Mouse (Mus musculus) embryonic facial prominence, embryonic 10.5 days (tissue): ENCODE results near the gene 4933427D14Rik. TPM values are rescaled to one million over a fixed set of nuclear protein-coding genes. Genes with fewer than 3 reads are reported as not detected.
"Not testable (repeated sequence)": the region's sequence is repeated elsewhere in the genome, so short reads cannot be mapped to it uniquely, and the experiment has no call there.

Experiments
- DNase-seq: peaks from one replicate; pipeline ENCODE4 v3.0.0-alpha.2; 2017; ENCODE audit warnings: low spot score
- H3K27ac ChIP-seq: fragments of 300-500 bp; sonication (generic); replicated peaks from 2 replicates; pipeline ENCODE4 v1.5.1; 2016; ENCODE audit warnings: mild to moderate bottlenecking
- H3K27me3 ChIP-seq: fragments of 300-500 bp; sonication (generic); replicated peaks from 2 replicates; pipeline ENCODE4 v1.6.1; 2016; ENCODE audit warnings: low read depth, mild to moderate bottlenecking; ENCODE audit not compliant: poor library complexity, severe bottlenecking
- H3K36me3 ChIP-seq: fragments of 300-500 bp; sonication (generic); replicated peaks from 2 replicates; pipeline ENCODE4 v1.6.1; 2016; ENCODE audit warnings: mild to moderate bottlenecking, moderate library complexity
- H3K4me1 ChIP-seq: fragments of 300-500 bp; sonication (generic); 2 replicates; pipeline ENCODE4 v1.6.1; 2016
- H3K4me3 ChIP-seq: fragments of 300-500 bp; sonication (generic); 2 replicates; pipeline ENCODE4 v1.5.1; 2016; ENCODE audit warnings: mild to moderate bottlenecking, moderate library complexity
- H3K9me3 ChIP-seq: fragments of 300-500 bp; sonication (generic); 2 replicates; pipeline ENCODE4 v1.6.1; 2016; ENCODE audit warnings: mild to moderate bottlenecking
- WGBS: fragments of 180-500 bp; shearing (Covaris S2); methylation state at CpG from one replicate; pipeline ENCODE4 v1.1.7; 2016; 5-methylcytosine and 5-hydroxymethylcytosine counted together
- polyA plus RNA-seq: library from polyadenylated mRNA; unstranded; fragments of >200 nt; fragmentation: Nextera tagmentation; extraction: Ambion mirVana; gene quantifications from 2 replicates; pipeline ENCODE4 v1.2.1, GENCODE M21; 2016

Gene 4933427D14Rik
- polyA plus RNA-seq, 1 experiment from 2014 or later = 17.1 TPM

DNA sequence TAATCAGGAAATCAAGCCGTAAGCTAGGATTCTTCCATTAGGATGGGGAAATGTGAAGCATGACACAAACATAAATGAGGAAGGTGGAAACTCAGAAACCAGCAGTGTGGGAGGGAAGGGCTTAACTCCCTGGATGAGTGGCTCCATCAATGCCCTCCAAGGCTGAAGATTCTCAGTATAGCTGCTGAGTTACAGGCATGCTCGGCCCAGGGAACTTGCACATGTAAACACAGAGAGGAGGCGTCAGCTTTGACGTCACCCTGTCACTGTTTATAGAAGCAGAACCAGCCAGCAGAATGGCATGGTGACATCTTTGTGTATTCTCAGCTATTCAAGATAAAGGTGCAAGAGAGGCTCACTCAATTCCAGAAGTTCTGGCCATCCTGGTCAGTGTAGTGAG lies 23.0 kb downstream of the 4933427D14Rik start:
- WGBS = 87% methylated on average over 4 of the region's 4 CpGs
- Histone ChIP-seq H3K4me1 (no peaks in the 10 kb centered on the region), H3K9me3 (no peaks in the 10 kb centered on the region), H3K4me3 (no peak overlapping the region), H3K27ac (no peak overlapping the region), H3K36me3 (peaks cover 72% of the 10 kb centered on the region), H3K27me3 (no peaks in the 10 kb centered on the region)
- no peak for DNase-seq

DNA sequence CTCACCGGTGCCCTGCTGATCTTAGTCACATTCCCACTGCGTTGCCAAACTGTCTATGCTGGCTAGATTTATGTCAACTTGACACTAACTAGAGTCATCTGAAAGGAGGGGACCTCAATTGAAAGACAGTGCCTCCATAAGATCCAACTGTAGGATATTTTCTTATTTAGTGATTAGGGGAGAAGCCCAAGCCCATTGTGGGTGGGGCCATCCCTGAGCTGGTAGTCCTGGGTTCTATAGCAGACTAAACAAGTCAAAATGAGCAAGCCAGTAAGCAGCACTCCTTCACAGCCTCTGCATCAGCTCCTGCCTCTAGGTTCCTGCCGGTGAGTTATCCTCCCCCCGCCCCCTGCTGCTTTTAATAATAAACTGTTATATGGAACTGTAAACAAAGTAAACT lies 26.1 kb downstream of the 4933427D14Rik start:
- H3K4me1 ChIP-seq = no peaks in the 10 kb centered on the region
- DNase-seq = no peak
- H3K36me3 ChIP-seq = peaks cover 74% of the 10 kb centered on the region
- WGBS = 93% methylated on average over 4 of the region's 4 CpGs
- H3K27me3 ChIP-seq = no peaks in the 10 kb centered on the region
- H3K27ac ChIP-seq = no peak overlapping the region
- H3K4me3 ChIP-seq = no peak overlapping the region
- H3K9me3 ChIP-seq = no peaks in the 10 kb centered on the region

DNA sequence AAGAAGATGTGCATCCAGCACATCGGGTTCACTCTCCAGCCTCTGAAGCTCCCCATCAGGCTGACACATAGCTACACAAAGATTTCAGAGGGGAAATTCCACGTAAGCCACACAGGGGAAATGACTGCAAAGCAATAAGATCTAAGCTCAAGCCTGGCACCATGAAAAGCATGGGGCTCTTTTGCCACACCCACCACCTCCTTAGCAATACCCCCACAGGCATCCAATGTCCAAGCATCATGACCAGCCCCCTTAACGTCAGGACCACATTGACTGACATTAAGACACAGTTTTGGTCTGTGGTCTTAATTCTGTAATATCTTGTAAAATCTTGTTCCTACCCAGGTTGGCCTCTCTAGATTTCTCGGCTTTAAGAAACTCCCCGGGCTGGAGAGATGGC lies 26.7 kb downstream of the 4933427D14Rik start:
- Histone ChIP-seq H3K4me3 (no peak overlapping the region), H3K4me1 (no peaks in the 10 kb centered on the region), H3K36me3 (peaks cover 74% of the 10 kb centered on the region), H3K27ac (no peak overlapping the region), H3K9me3 (no peaks in the 10 kb centered on the region), H3K27me3 (no peaks in the 10 kb centered on the region)
- DNase-seq = no peak
- WGBS = 91% methylated on average over 5 of the region's 5 CpGs

DNA sequence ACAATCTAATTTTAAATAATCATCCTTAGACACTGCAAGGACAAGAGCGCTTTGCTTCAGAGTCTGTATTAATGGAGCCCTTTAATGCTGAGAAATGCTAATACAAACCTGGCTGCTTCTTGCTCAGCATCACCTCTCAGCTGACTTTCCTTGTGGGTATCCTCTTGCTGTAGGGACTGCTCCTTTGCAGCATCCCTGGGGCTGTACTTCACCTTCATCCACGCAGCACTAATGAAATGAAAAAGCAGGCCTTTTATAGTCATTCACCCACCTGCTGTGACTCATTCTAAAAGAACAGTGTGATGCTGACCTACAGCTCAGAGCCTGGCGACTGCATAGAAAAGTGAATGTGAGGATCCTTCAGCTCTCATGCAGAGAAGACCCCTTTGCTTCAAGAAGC lies 30.7 kb downstream of the 4933427D14Rik start:
- Histone ChIP-seq H3K4me1 (no peaks in the 10 kb centered on the region), H3K4me3 (no peak overlapping the region), H3K27ac (no peak overlapping the region), H3K9me3 (no peaks in the 10 kb centered on the region), H3K36me3 (peaks cover 97% of the 10 kb centered on the region), H3K27me3 (no peaks in the 10 kb centered on the region)
- no peak for DNase-seq
- 53% methylated on average over 3 of the region's 3 CpGs for WGBS

DNA sequence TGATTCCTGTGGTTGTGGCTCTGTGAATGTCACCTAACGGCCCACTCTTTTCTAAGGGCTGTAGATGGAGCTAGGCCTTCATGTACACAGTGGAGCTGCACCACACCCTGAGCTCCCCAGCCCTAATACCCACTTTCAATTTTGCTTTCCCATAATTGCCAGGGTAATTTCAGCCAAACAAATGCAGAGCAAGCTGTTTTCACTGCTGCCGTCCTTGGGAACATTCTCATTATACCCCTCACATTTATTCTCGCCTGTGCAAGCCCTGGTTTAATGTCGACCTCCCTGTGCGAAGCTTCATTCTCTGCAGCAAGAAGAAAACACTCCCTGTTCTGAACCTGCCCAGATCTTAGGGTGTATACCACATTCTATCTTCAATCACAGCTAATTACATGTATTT lies 31.3 kb downstream of the 4933427D14Rik start:
- no peaks in the 10 kb centered on the region for H3K9me3 ChIP-seq
- no peaks in the 10 kb centered on the region for H3K27me3 ChIP-seq
- no peak for DNase-seq
- peaks cover 91% of the 10 kb centered on the region for H3K36me3 ChIP-seq
- H3K27ac ChIP-seq = no peak overlapping the region
- no peak overlapping the region for H3K4me3 ChIP-seq
- WGBS = 85% methylated on average over 5 of the region's 5 CpGs
- no peaks in the 10 kb centered on the region for H3K4me1 ChIP-seq

DNA sequence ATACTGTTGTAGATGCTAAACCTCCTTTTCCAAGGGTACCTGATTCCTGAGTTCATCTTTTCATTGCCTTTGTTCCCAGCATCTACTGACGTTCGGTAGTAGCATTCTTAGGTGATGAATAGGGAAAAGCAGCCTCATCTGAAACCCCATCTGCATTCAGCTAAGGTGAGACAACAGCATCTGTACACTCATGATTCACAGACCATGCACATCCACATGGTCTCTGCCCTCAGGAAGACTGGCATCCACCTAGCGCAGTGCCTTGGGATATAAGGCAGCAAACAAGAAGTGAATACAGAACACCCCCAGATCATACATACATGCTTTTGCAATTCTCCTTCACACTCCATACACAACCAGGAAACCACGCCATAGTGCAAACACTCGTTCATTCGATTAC lies 32.5 kb downstream of the 4933427D14Rik start:
- H3K27me3 ChIP-seq = no peaks in the 10 kb centered on the region
- H3K9me3 ChIP-seq = no peaks in the 10 kb centered on the region
- H3K4me1 ChIP-seq = no peaks in the 10 kb centered on the region
- H3K27ac ChIP-seq = no peak overlapping the region
- H3K4me3 ChIP-seq = no peak overlapping the region
- 90% methylated on average over 6 of the region's 6 CpGs for WGBS
- no peak for DNase-seq
- peaks cover 94% of the 10 kb centered on the region for H3K36me3 ChIP-seq

DNA sequence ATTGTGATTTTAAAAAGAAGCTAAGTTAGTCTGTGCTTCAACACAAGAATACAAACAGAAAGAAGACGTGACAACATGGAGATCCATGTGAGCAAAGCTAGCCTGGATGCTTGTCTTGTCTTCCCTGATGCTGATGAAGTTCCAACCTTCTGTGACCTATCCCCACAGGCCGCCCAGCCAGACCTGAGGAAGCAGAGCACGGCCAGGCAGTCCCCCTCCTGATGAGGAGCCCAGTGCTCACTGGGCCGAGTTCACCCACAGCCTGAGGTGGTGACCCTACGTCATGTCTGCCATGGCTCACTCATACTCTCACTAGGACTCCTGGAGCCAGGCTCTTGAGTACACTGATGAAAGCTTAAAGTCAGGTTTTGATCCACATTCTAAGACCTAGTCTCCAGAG lies 33.8 kb downstream of the 4933427D14Rik start:
- H3K9me3 ChIP-seq = no peaks in the 10 kb centered on the region
- no peaks in the 10 kb centered on the region for H3K27me3 ChIP-seq
- DNase-seq = no peak
- WGBS = 82% methylated on average over 5 of the region's 5 CpGs
- no peaks in the 10 kb centered on the region for H3K4me1 ChIP-seq
- peaks cover 94% of the 10 kb centered on the region for H3K36me3 ChIP-seq
- H3K27ac ChIP-seq = no peak overlapping the region
- no peak overlapping the region for H3K4me3 ChIP-seq

DNA sequence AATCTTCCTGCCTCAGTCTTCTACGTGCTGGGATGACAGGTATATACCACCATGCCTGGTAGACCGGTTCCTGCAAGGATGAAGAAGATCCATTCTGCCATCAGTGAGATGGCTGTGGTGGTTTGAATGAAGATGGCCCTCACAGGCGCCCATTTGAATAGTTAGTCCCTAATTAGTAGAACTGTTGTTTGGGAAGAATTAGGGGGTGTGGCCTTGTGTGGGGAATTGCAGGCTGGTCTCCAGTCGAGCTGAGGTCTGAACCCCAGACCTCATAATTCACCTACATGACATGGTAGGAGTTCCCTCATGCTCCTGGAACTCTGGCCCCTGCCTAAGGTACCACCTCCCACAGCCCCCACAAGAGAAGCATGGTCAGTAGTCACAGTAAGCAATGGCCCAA lies 35.4 kb downstream of the 4933427D14Rik start:
- peaks cover 92% of the 10 kb centered on the region for H3K36me3 ChIP-seq
- not testable (repeated sequence) for H3K27me3 ChIP-seq, DNase-seq, H3K4me1 ChIP-seq, H3K9me3 ChIP-seq, H3K4me3 ChIP-seq, H3K27ac ChIP-seq
- 82% methylated on average over 4 of the region's 4 CpGs for WGBS

DNA sequence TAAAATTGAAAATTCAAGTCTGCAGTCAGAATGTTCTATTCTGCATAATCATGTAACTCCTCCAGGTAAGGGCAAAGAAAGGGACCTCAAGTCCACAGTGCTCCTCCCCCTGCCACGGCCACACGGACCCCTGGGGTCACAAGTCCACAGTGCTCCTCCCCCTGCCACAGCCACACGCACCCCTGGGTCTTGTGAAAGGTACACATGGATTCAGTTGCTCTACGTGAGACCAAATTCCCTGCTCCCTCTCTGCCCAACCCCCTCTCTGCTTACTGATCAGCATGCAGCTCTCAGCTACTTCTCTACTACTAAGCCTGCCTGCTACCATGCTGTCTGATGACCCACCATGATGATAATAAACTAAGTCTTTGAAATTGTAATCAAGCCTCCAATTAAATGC lies 37.4 kb downstream of the 4933427D14Rik start:
- no peaks in the 10 kb centered on the region for H3K27me3 ChIP-seq
- no peak for DNase-seq
- no peaks in the 10 kb centered on the region for H3K4me1 ChIP-seq
- H3K9me3 ChIP-seq = no peaks in the 10 kb centered on the region
- no peak overlapping the region for H3K4me3 ChIP-seq
- H3K27ac ChIP-seq = no peak overlapping the region
- peaks cover 92% of the 10 kb centered on the region for H3K36me3 ChIP-seq
- 83% methylated on average over 4 of the region's 4 CpGs for WGBS

DNA sequence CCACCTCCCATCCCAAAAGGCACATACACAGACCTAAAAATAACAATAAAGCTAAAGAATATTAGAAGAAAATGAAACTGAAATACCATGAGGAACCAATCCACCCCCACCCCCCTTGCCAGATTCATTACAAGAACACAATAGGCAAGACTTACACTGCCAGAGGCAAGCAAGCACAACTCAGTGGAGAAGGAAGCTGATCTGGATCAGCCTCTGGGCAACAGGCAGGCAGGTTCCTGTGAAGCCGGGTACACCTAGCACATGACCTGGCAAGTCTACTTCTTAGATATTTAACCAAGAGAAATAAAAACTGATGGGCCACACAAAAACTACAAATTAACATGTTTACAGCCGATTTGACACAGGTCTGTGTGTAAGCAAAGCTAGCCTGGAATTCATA lies 44.1 kb downstream of the 4933427D14Rik start:
- Histone ChIP-seq H3K36me3 (peaks cover 88% of the 10 kb centered on the region), H3K27ac (no peak overlapping the region), H3K9me3 (no peaks in the 10 kb centered on the region), H3K27me3 (no peaks in the 10 kb centered on the region), H3K4me3 (no peak overlapping the region), H3K4me1 (no peaks in the 10 kb centered on the region)
- 93% methylated on average over 2 of the region's 2 CpGs for WGBS
- DNase-seq = no peak

DNA sequence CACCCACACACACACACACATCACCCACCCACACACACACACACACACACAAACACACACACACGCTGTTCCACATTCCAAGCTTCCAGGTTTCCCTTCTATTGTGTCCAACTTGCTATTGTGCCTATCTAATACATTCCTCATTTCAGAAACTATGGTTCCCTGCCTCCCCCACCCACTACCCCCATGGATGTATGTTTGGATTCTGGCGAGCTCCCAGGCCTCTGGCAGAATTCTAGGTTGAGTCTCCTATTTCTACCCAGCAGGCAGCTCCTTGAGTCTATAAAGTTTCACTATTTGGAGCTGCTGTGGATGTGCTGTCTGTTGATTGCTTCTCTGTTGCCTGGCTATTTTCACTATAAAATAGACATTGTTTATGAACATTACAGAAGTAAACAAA lies 50.6 kb downstream of the 4933427D14Rik start:
- Histone ChIP-seq H3K36me3 (peaks cover 81% of the 10 kb centered on the region), H3K4me3 (no peak overlapping the region), H3K27me3 (no peaks in the 10 kb centered on the region), H3K27ac (no peak overlapping the region), H3K4me1 (peaks cover 2% of the 10 kb centered on the region), H3K9me3 (no peaks in the 10 kb centered on the region)
- 77% methylated on average over 2 of the region's 2 CpGs for WGBS
- DNase-seq = no peak

DNA sequence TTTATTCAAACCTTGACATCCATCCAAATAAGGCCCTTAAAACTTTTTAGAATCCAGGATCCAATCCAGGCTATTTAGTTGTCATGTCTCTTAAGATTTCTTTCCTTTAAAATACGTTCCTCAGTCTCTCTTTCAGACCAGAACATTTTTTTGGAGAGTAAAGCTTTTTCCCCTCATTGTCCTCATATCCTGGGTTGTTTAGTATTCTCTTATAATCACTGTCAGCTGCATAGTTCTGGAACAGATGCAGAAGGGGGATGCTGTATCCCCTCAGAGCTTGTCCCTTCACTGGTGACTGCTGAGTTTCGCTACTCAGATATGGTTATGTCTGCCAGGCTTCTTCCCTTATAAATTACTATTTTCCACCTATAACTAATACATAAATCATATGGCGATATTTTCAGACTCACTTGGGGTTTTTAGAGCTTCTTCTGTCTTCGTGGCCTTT lies 51.3 kb downstream of the 4933427D14Rik start:
- DNase-seq = no peak
- Histone ChIP-seq H3K36me3 (peaks cover 77% of the 10 kb centered on the region), H3K4me3 (no peak overlapping the region), H3K27me3 (no peaks in the 10 kb centered on the region), H3K9me3 (no peaks in the 10 kb centered on the region), H3K27ac (no peak overlapping the region), H3K4me1 (peaks cover 8% of the 10 kb centered on the region)
- 91% methylated on average over 4 of the region's 4 CpGs for WGBS

DNA sequence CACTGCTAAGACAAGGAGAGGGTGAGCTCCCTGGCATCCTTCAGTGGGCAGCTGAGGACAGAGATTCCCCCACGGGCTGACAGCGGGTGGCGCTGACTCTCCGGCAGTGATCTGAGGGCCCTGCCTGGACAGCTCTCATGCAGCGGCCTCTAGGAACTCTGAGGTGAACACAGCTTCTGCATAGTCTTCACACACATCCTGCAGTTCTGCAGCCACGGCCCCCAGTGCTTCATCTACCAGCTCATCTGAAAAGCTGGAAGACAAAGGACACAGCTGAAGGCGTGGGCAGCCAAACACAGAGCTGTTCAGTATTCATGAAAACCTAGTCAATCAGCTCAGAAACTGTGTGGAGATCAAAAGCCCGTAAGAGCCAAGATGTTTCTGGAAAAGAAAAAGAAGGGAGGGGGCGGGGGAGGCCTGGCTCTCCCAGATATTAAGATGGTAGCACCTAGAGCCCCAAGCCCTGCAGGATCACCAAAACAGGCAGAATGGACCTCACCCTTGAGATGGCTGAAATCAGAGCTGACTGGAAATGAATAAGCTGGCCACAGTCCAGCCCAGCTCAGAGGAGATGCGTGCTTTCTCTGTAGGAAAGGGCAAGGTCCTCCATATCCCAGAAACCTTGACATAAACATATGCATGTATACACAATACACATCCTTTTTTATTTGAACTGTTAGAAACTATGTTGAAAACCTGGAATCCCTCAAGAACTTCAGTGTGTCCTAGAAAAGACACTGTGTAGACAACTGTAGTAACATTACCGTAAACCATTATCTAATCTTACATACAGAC lies 51.9 kb downstream of the 4933427D14Rik start:
- no peak for DNase-seq
- WGBS = 81% methylated on average over 11 of the region's 11 CpGs
- Histone ChIP-seq H3K4me1 (peaks cover 11% of the 10 kb centered on the region), H3K27me3 (no peaks in the 10 kb centered on the region), H3K4me3 (no peak overlapping the region), H3K27ac (no peak overlapping the region), H3K9me3 (no peaks in the 10 kb centered on the region), H3K36me3 (peaks cover 76% of the 10 kb centered on the region)
